Mouse (Mus musculus) MEL (cell line): ENCODE measurements around the gene Grik5. TPM values are rescaled to one million over a fixed set of nuclear protein-coding genes. Genes with fewer than 3 reads are reported as not detected.

ENCODE experiments used
- DNase-seq: peaks from one replicate; pipeline ENCODE4 v3.0.0; 2011; ENCODE audit warnings: low read depth, low spot score
- H3K27ac ChIP-seq: 2 replicates; pipeline ENCODE4 v1.5.1; 2012; ENCODE audit warnings: low read depth, mild to moderate bottlenecking, control low read depth, low read length, moderate library complexity; ENCODE audit not compliant: control insufficient read depth
- H3K27me3 ChIP-seq, 2 experiments: fragments of 150-350 bp in 1 of 2; sonication (generic) in 1 of 2; 2 replicates each; pipeline ENCODE4 v1.6.1; 2012; ENCODE audit warnings: low read length in 2 of 2, mild to moderate bottlenecking in 2 of 2, improper control_type of control experiment in 1 of 2, moderate library complexity in 1 of 2; ENCODE audit not compliant: insufficient read depth in 2 of 2, control insufficient read depth in 1 of 2
- H3K36me3 ChIP-seq, 2 experiments: 2 replicates each; pipeline ENCODE4 v1.6.1; 2012 to 2014; ENCODE audit warnings: low read length in 2 of 2, improper control_type of control experiment in 1 of 2, inconsistent platforms in 1 of 2, mild to moderate bottlenecking in 1 of 2; ENCODE audit not compliant: insufficient read depth in 2 of 2, control insufficient read depth in 1 of 2
- H3K4me1 ChIP-seq, 2 experiments: fragments of 150-350 bp in 1 of 2; sonication (generic) in 1 of 2; 2 replicates each; pipeline ENCODE4 v1.6.1; 2012; ENCODE audit warnings: low read length in 2 of 2, improper control_type of control experiment in 1 of 2, mild to moderate bottlenecking in 1 of 2; ENCODE audit not compliant: insufficient read depth in 2 of 2, control insufficient read depth in 1 of 2
- H3K4me3 ChIP-seq, 2 experiments: fragments of 150-350 bp in 1 of 2; sonication (generic) in 1 of 2; 2 replicates each; pipeline ENCODE4 v1.5.1; 2012; ENCODE audit warnings: low read depth in 2 of 2, low read length in 2 of 2, mild to moderate bottlenecking in 2 of 2, moderate library complexity in 2 of 2, control low read depth in 1 of 2, improper control_type of control experiment in 1 of 2; ENCODE audit not compliant: control insufficient read depth in 1 of 2, insufficient read depth in 1 of 2
- H3K79me2 ChIP-seq: 2 replicates; pipeline ENCODE4 v1.6.1; 2012; ENCODE audit warnings: mild to moderate bottlenecking, low read length, moderate library complexity; ENCODE audit not compliant: control insufficient read depth, poor library complexity, insufficient read depth
- H3K9ac ChIP-seq: 2 replicates; pipeline ENCODE4 v1.6.1; 2012; ENCODE audit warnings: low read depth, mild to moderate bottlenecking, control low read depth, low read length, moderate library complexity; ENCODE audit not compliant: control insufficient read depth, poor library complexity, severe bottlenecking
- H3K9me3 ChIP-seq: fragments of 150-350 bp; sonication (generic); replicated peaks from 2 replicates; pipeline ENCODE4 v1.6.1; 2012; ENCODE audit warnings: mild to moderate bottlenecking, low read length, improper control_type of control experiment, moderate library complexity; ENCODE audit not compliant: insufficient read depth
- CHD1 ChIP-seq: IDR thresholded peaks from 2 replicates; pipeline ENCODE4 v1.6.1; 2012; ENCODE audit warnings: low read depth, mild to moderate bottlenecking, inconsistent platforms, low read length, improper control_type of control experiment
- CHD2 ChIP-seq: IDR thresholded peaks from 2 replicates; pipeline ENCODE4 v1.6.1; 2011; ENCODE audit warnings: low read length, improper control_type of control experiment
- EP300 ChIP-seq, 2 experiments: IDR thresholded peaks; 2 replicates each; pipeline ENCODE4 v1.6.1; 2011; ENCODE audit warnings: improper control_type of control experiment in 2 of 2, low read length in 2 of 2, low read depth in 1 of 2, mild to moderate bottlenecking in 1 of 2
- ETS1 ChIP-seq: IDR thresholded peaks from 2 replicates; pipeline ENCODE4 v1.6.1; 2012; ENCODE audit warnings: low read depth, mild to moderate bottlenecking, inconsistent platforms, low read length, improper control_type of control experiment, moderate library complexity
- GATA1 ChIP-seq: IDR thresholded peaks from 2 replicates; pipeline ENCODE4 v1.6.1; 2011; ENCODE audit warnings: low read depth, low read length, improper control_type of control experiment
- JUND ChIP-seq: IDR thresholded peaks from 2 replicates; pipeline ENCODE4 v1.6.1; 2011; ENCODE audit warnings: low read depth, mild to moderate bottlenecking, improper control_type of control experiment, low read length
- KAT2A ChIP-seq: conservative IDR thresholded peaks from 2 replicates; pipeline ENCODE4 v1.6.1; 2012; ENCODE audit warnings: low read depth, low read length, improper control_type of control experiment, inconsistent platforms
- MAFK ChIP-seq: IDR thresholded peaks from 2 replicates; pipeline ENCODE4 v1.6.1; 2011; ENCODE audit warnings: low read depth, mild to moderate bottlenecking, low read length, improper control_type of control experiment, borderline replicate concordance
- MAX ChIP-seq: IDR thresholded peaks from 2 replicates; pipeline ENCODE4 v1.6.1; 2011; ENCODE audit warnings: low read length, improper control_type of control experiment
- MAZ ChIP-seq: IDR thresholded peaks from 2 replicates; pipeline ENCODE4 v1.6.1; 2012; ENCODE audit warnings: low read depth, mild to moderate bottlenecking, inconsistent platforms, low read length, improper control_type of control experiment
- MYC ChIP-seq: IDR thresholded peaks from 2 replicates; pipeline ENCODE4 v1.6.1; 2011; ENCODE audit warnings: low read depth, mild to moderate bottlenecking, low read length, improper control_type of control experiment, moderate library complexity
- NRF1 ChIP-seq: IDR thresholded peaks from 2 replicates; pipeline ENCODE4 v1.6.1; 2014; ENCODE audit warnings: low read depth, mild to moderate bottlenecking, inconsistent platforms, low read length, improper control_type of control experiment, moderate library complexity; ENCODE audit not compliant: poor library complexity, insufficient read depth, severe bottlenecking
- POLR2AphosphoS2 ChIP-seq: IDR thresholded peaks from 2 replicates; pipeline ENCODE4 v1.6.1; 2011; ENCODE audit warnings: low read length, improper control_type of control experiment
- RAD21 ChIP-seq: IDR thresholded peaks from 2 replicates; pipeline ENCODE4 v1.6.1; 2011; ENCODE audit warnings: mild to moderate bottlenecking, low read depth, low read length, improper control_type of control experiment
- SIN3A ChIP-seq: IDR thresholded peaks from 2 replicates; pipeline ENCODE4 v1.6.1; 2012; ENCODE audit warnings: low read length, improper control_type of control experiment, inconsistent platforms
- TCF12 ChIP-seq: IDR thresholded peaks from 2 replicates; pipeline ENCODE4 v1.6.1; 2014; ENCODE audit warnings: low read depth, mild to moderate bottlenecking, inconsistent platforms, low read length, improper control_type of control experiment, moderate library complexity
- ZKSCAN1 ChIP-seq: IDR thresholded peaks from 2 replicates; pipeline ENCODE4 v1.6.1; 2012; ENCODE audit warnings: low read depth, mild to moderate bottlenecking, inconsistent platforms, low read length, improper control_type of control experiment, moderate library complexity
- ZMIZ1 ChIP-seq: IDR thresholded peaks from 2 replicates; pipeline ENCODE4 v1.6.1; 2012; ENCODE audit warnings: low read depth, mild to moderate bottlenecking, inconsistent platforms, low read length, improper control_type of control experiment, moderate library complexity
- ZNF384 ChIP-seq: IDR thresholded peaks from 2 replicates; pipeline ENCODE4 v1.6.1; 2012; ENCODE audit warnings: low read depth, mild to moderate bottlenecking, inconsistent platforms, low read length, improper control_type of control experiment
- polyA plus RNA-seq, 2 experiments: library from polyadenylated mRNA; stranded (reverse) in 1 of 2; unstranded in 1 of 2; fragments of >175 nt in 1 of 2; fragments of >200 nt in 1 of 2; gene quantifications; 2 replicates each; pipeline versions ENCODE4 v1.2.1 to v1.2.4; 2012; ENCODE audit warnings: low replicate concordance in 2 of 2, low read depth in 1 of 2; ENCODE audit not compliant: insufficient read length in 2 of 2, insufficient read depth in 1 of 2, missing spikeins in 1 of 2
- total RNA-seq: library from RNA; depleted of rRNA; stranded (reverse); fragments of 300-350 nt; gene quantifications from 2 replicates; pipeline ENCODE4 v1.2.3, GENCODE M21; 2012

Grik5 gene
- total and polyA plus RNA-seq, 3 experiments: 3.5 to 22.0 TPM; not detected in 1

GRCm38 (mm10) chr7:25120061-25120834 is 48.1 kb upstream of the Grik5 start:
- DNase-seq: peak; percentile 58
- no peak overlapping the region for H3K4me3 ChIP-seq
- no peaks in the 10 kb centered on the region for H3K36me3 ChIP-seq
- H3K27me3 ChIP-seq: no peaks in the 10 kb centered on the region
- H3K79me2 ChIP-seq: no peaks in the 10 kb centered on the region
- H3K27ac ChIP-seq: no peak overlapping the region
- H3K9me3 ChIP-seq: no peaks in the 10 kb centered on the region
- H3K9ac ChIP-seq: no peak overlapping the region
- TF ChIP-seq MAFK (no peak), RAD21 (no peak), NRF1 (peak; percentile 38; the same call in 1 of the 2 replicates), MAZ (0 out of 2 replicates have a peak, but pooled peaks have one; percentile 42), ZMIZ1 (no peak), JUND (no peak), TCF12 (no peak), KAT2A (no peak)
- peaks cover 0 to 10% of the 10 kb centered on the region in 2 experiments; a peak in 2 of 4 replicates for H3K4me1 ChIP-seq

GRCm38 (mm10) chr7:25112956-25113603 is 40.9 kb upstream of the Grik5 start:
- no peaks in the 10 kb centered on the region for H3K27me3 ChIP-seq
- no peak overlapping the region for H3K9ac ChIP-seq
- no peaks in the 10 kb centered on the region for H3K9me3 ChIP-seq
- TF ChIP-seq RAD21: no peak
- no peak for TF ChIP-seq SIN3A
- TF ChIP-seq MAX: no peak
- no peak for TF ChIP-seq ZKSCAN1
- TF ChIP-seq MYC: no peak
- TF ChIP-seq POLR2AphosphoS2: no peak
- TF ChIP-seq ZMIZ1: no peak
- no peak for TF ChIP-seq ETS1
- TF ChIP-seq CHD1: no peak
- no peak for TF ChIP-seq CHD2
- TF ChIP-seq EP300 (IDR thresholded peaks at IDR 0.05; ENCODE audit: low read depth in 1 of 2, low read length in 2 of 2): no peak
- no peak for TF ChIP-seq GATA1
- TF ChIP-seq MAZ: no peak
- TF ChIP-seq ZNF384: no peak
- TF ChIP-seq, all 39 proteins: peak for 0
- H3K79me2 ChIP-seq: no peaks in the 10 kb centered on the region
- H3K36me3 ChIP-seq: no peaks in the 10 kb centered on the region
- DNase-seq: no peak
- H3K27ac ChIP-seq: no peak overlapping the region
- H3K4me1 ChIP-seq: no peaks in the 10 kb centered on the region
- no peak overlapping the region for H3K4me3 ChIP-seq
